Mouse (Mus musculus): ENCODE results near the gene Add2. TPM values are rescaled to one million over a fixed set of nuclear protein-coding genes. Genes with fewer than 3 reads are reported as not detected.

Gene Add2
- polyA plus RNA-seq, 1 experiment from 2014 or later: 230 TPM

- Histone ChIP-seq H3K4me1 (peaks cover 9% of the 10 kb centered on the region), H3K27ac (replicated peaks) (no peak overlapping the region), H3K9ac (replicated peaks) (no peak overlapping the region), H3K4me3 (no peak overlapping the region), H3K36me3 (no peaks in the 10 kb centered on the region), H3K4me2 (replicated peaks) (no peak overlapping the region), H3K9me3 (no peaks in the 10 kb centered on the region), H3K27me3 (no peaks in the 10 kb centered on the region)
- WGBS: 75% methylated on average over 8 of the region's 8 CpGs
- ATAC-seq (replicated peaks): no peak
These were observed 125.0 kb downstream of the Add2 start for GRCm38 (mm10) chr6:86153436-86153990.

DNA sequence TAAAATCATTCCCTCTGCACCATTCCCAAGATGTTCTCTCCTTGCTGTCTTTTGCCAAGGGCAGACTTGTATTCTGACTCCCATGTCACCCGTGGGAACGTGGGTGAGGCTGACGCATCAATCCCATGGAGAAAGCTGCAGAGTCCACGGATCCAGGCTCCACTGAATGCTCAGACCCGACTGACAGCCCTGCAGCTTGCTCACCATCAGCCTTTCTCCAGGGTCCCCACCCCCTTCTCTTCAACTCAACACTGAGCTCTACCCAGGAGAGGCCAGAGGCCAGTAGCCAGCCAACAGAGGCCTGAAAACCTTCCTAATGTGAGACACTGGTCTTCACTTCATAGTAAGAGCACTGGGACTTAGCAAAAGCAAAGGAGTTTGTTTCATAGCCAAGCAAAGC is 125.5 kb downstream of the Add2 start:
- 78% methylated on average over 5 of the region's 5 CpGs for WGBS
- ATAC-seq (replicated peaks): no peak
- Histone ChIP-seq H3K27me3 (no peaks in the 10 kb centered on the region), H3K27ac (replicated peaks) (no peak overlapping the region), H3K9me3 (no peaks in the 10 kb centered on the region), H3K36me3 (no peaks in the 10 kb centered on the region), H3K4me3 (no peak overlapping the region), H3K4me2 (replicated peaks) (no peak overlapping the region), H3K4me1 (peaks cover 9% of the 10 kb centered on the region), H3K9ac (replicated peaks) (no peak overlapping the region)

GRCm38 (mm10) chr6:86154481-86154880 is 126.0 kb downstream of the Add2 start:
- no peak for ATAC-seq (replicated peaks)
- no peak overlapping the region for H3K9ac ChIP-seq (replicated peaks)
- no peaks in the 10 kb centered on the region for H3K9me3 ChIP-seq

GRCm38 (mm10) chr6:86157253-86158234 is 129.1 kb downstream of the Add2 start:
- WGBS: 57% methylated on average over 17 of the region's 17 CpGs
- Histone ChIP-seq H3K4me1 (peaks cover 9% of the 10 kb centered on the region), H3K4me3 (no peak overlapping the region), H3K27ac (replicated peaks) (no peak overlapping the region), H3K9me3 (no peaks in the 10 kb centered on the region), H3K4me2 (replicated peaks) (no peak overlapping the region), H3K27me3 (no peaks in the 10 kb centered on the region), H3K36me3 (no peaks in the 10 kb centered on the region), H3K9ac (replicated peaks) (no peak overlapping the region)
- ATAC-seq (replicated peaks): no peak

More at GRCm38 (mm10) chr6:86154481-86154880, 126.0 kb downstream of the Add2 start:
- Histone ChIP-seq H3K36me3 (no peaks in the 10 kb centered on the region), H3K4me3 (no peak overlapping the region), H3K4me1 (peaks cover 9% of the 10 kb centered on the region), H3K4me2 (replicated peaks) (no peak overlapping the region), H3K27ac (replicated peaks) (no peak overlapping the region), H3K27me3 (no peaks in the 10 kb centered on the region)
- 82% methylated on average over 2 of the region's 2 CpGs for WGBS

- Histone ChIP-seq H3K9ac (replicated peaks) (no peak overlapping the region), H3K36me3 (no peaks in the 10 kb centered on the region), H3K4me2 (replicated peaks) (no peak overlapping the region), H3K27ac (replicated peaks) (no peak overlapping the region), H3K27me3 (no peaks in the 10 kb centered on the region), H3K9me3 (no peaks in the 10 kb centered on the region), H3K4me1 (peaks cover 9% of the 10 kb centered on the region), H3K4me3 (no peak overlapping the region)
- 80% methylated on average over 3 of the region's 3 CpGs for WGBS
- no peak for ATAC-seq (replicated peaks)
These were observed 132.4 kb downstream of the Add2 start for GRCm38 (mm10) chr6:86160878-86161277.

- no peak for ATAC-seq (replicated peaks)
- peaks cover 9% of the 10 kb centered on the region for H3K4me1 ChIP-seq
- 59% methylated on average over 7 of the region's 7 CpGs for WGBS
- no peak overlapping the region for H3K9ac ChIP-seq (replicated peaks)
- no peaks in the 10 kb centered on the region for H3K27me3 ChIP-seq
- H3K36me3 ChIP-seq: no peaks in the 10 kb centered on the region
- H3K4me3 ChIP-seq: no peak overlapping the region
- H3K9me3 ChIP-seq: no peaks in the 10 kb centered on the region
- no peak overlapping the region for H3K27ac ChIP-seq (replicated peaks)
- no peak overlapping the region for H3K4me2 ChIP-seq (replicated peaks)
These were observed 133.1 kb downstream of the Add2 start for GRCm38 (mm10) chr6:86161586-86161985.

- Histone ChIP-seq H3K27ac (replicated peaks) (no peak overlapping the region), H3K27me3 (no peaks in the 10 kb centered on the region)
These were observed 135.5 kb downstream of the Add2 start for GRCm38 (mm10) chr6:86164028-86164427.

DNA sequence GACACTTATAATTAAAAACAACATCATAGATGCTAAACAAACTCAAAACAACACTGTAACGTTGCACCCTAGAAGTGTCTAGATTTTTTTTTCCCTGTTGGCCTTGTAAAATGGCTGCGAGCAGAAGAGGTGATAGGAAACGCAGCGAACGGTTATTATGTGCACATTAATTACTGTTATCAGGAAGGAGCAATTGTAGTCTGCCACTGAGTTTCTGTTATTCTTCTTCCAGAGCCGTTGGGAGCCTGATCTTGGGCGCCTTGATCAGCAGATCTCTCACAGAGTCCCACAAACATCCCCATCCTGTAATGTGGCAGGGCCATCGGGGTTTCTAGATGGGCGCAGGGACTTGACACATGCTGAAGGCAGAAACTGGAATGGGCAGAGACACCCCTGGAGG is 137.9 kb downstream of the Add2 start:
- Histone ChIP-seq H3K36me3 (no peaks in the 10 kb centered on the region), H3K4me1 (no peaks in the 10 kb centered on the region), H3K9me3 (no peaks in the 10 kb centered on the region), H3K9ac (replicated peaks) (no peak overlapping the region), H3K27me3 (no peaks in the 10 kb centered on the region), H3K4me3 (no peak overlapping the region), H3K4me2 (replicated peaks) (no peak overlapping the region), H3K27ac (replicated peaks) (no peak overlapping the region)
- WGBS: 78% methylated on average over 9 of the region's 9 CpGs
- no peak for ATAC-seq (replicated peaks)

More at GRCm38 (mm10) chr6:86164028-86164427, 135.5 kb downstream of the Add2 start:
- Histone ChIP-seq H3K4me1 (no peaks in the 10 kb centered on the region), H3K4me3 (no peak overlapping the region), H3K4me2 (replicated peaks) (no peak overlapping the region), H3K9ac (replicated peaks) (no peak overlapping the region), H3K9me3 (no peaks in the 10 kb centered on the region), H3K36me3 (no peaks in the 10 kb centered on the region)
- ATAC-seq (replicated peaks): no peak
- 39% methylated on average over 3 of the region's 3 CpGs for WGBS

DNA sequence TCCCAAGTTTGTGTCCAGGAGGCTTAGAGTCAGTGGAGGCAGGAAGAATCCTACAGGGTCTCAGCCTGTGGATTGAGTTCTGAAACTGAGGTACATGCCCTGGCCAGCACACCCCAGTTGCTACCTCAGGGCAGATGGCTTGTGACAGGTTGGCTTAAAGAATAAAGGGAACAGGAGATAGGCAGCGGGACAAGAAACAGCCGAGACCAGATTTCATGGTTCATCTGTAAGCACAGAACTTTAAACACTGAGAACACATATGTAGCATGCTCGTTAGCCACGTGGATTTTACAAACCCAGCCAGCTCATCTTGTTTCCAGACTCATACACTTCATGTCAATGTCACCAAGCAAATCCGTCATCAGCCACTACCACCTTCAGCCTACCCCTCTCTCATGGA is 139.4 kb downstream of the Add2 start:
- Histone ChIP-seq H3K4me2 (replicated peaks) (no peak overlapping the region), H3K27me3 (no peaks in the 10 kb centered on the region), H3K9me3 (no peaks in the 10 kb centered on the region), H3K36me3 (no peaks in the 10 kb centered on the region), H3K27ac (replicated peaks) (no peak overlapping the region), H3K4me1 (no peaks in the 10 kb centered on the region), H3K9ac (replicated peaks) (no peak overlapping the region), H3K4me3 (no peak overlapping the region)
- ATAC-seq (replicated peaks): no peak
- WGBS: 58% methylated on average over 5 of the region's 5 CpGs

DNA sequence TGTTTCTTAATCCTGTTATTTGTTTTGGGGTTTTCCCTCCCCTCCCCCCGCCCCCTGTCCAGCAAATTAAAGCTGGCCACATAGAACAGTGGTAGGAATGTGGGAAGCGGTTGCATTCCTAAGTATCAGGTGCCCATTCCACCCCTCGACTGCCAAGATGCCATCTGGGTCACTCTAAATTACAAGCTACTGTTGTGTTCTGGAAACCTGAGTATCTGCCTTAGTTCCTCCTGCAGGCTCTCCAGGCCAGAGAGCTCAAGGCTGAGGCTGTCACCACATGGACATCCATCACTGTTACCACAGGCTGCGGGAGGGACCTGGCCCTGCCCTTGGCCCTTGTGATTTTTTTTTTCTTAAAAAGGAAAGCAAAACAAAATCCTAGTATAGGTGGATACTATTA is 140.7 kb downstream of the Add2 start:
- ATAC-seq (replicated peaks): no peak
- no peak overlapping the region for H3K27ac ChIP-seq (replicated peaks)
- WGBS: 71% methylated on average over 4 of the region's 4 CpGs

More for the DNA sequence above, 140.7 kb downstream of the Add2 start:
- Histone ChIP-seq H3K36me3 (no peaks in the 10 kb centered on the region), H3K9me3 (no peaks in the 10 kb centered on the region), H3K9ac (replicated peaks) (no peak overlapping the region), H3K27me3 (no peaks in the 10 kb centered on the region), H3K4me1 (no peaks in the 10 kb centered on the region), H3K4me2 (replicated peaks) (no peak overlapping the region), H3K4me3 (no peak overlapping the region)
